Mouse (Mus musculus): Measurements from ENCODE around the gene Ahcy.
"Not testable (repeated sequence)": the region's sequence is repeated elsewhere in the genome, so short reads cannot be mapped to it uniquely, and the experiment has no call there.

Ahcy gene

DNA sequence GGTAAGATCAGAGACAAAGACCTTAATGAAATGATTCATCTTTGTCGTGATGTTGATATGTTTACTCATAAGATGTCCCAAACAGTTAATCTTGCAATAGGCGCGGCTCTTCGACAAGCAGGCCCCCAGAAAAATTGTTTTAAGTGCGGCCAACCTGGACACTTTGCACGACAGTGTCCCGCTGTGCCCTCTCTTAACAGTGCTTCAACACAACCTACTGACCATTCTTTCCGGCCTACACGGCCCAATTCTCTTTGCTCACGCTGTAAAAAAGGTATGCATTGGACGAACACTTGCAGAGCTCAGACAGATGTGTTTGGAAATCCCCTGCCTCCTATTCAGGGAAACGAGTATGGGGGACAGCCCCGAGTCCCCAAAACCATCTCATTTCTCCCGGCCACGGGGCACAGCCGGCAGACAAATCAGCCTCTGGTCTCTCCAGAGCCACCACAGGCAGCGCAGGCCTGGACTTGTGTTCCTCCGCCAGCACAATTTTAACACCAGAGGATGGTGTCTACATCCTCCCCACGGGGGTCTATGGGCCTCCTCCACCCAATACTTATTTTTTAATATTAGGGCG lies 54.0 kb downstream of the Ahcy start:
- DNase-seq (ENCODE audit: low read depth in 1 of 2, low spot score in 2 of 2) = not testable (repeated sequence)

DNA sequence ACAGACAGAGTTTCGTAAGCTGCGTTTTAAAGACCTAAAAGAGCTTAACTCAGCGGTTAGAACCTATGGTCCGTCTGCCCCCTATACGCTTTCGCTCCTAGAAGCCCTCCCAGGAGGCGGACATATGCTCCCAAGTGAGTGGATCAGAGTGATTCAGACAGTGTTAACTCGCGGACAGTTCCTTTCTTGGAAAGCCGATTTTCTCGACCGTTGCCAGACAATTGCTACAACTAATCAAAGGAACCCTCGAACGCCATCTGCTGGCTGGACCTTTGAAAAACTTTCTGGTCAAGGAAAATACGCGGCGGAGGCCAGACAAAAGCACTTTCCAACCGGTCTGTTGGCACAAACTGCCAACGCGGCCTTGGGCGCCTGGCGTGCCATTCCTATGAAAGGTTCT lies 54.6 kb downstream of the Ahcy start:
- DNase-seq (ENCODE audit: low read depth in 1 of 2, low spot score in 2 of 2) = peak; percentile 29 to 63

- peak; percentile 21 to 44 for DNase-seq (ENCODE audit: low read depth in 1 of 2, low spot score in 2 of 2)
These were observed 55.3 kb downstream of the Ahcy start for GRCm38 (mm10) chr2:155018762-155019641.

- DNase-seq (ENCODE audit: low read depth in 1 of 2, low spot score in 2 of 2) = not testable (repeated sequence)
These were observed 56.0 kb downstream of the Ahcy start, which contains the start of gene Gm14226 for GRCm38 (mm10) chr2:155018251-155018755. Gm14226 (plus strand) TSS chr2:155018266.

DNA sequence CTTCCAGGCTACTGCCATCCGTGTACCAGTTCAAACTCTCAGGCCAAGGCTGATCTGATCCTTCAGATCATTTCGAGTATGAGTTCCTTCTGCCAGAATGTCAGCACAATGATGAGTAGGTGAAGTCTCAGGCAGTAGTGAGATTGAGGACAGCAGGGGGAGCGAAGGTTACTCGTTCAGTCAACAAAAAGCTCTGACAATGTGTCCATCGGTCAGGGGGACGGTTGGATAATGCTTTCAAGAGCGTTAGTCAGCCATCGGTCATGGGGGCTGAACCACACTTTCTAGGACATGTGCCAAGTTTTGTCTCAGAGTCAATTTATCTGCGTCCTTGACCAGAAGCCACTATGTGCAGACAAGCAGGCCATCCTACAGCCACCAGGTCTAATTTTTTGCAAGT lies 57.5 kb downstream of the Ahcy start:
- DNase-seq (ENCODE audit: low read depth in 1 of 2, low spot score in 2 of 2) = not testable (repeated sequence)

GRCm38 (mm10) chr2:155012991-155013390 lies 61.3 kb downstream of the Ahcy start:
- DNase-seq (ENCODE audit: low read depth in 1 of 2, low spot score in 2 of 2) = no peak

- peak in 1 of 2 experiments; percentile 4 for DNase-seq (ENCODE audit: low read depth in 1 of 2, low spot score in 2 of 2)
These were observed 63.1 kb downstream of the Ahcy start for GRCm38 (mm10) chr2:155011086-155011656.
